Mouse (Mus musculus): ENCODE results near the gene Zfp704. TPM values are rescaled to one million over a fixed set of nuclear protein-coding genes. Genes with fewer than 3 reads are reported as not detected.

The Zfp704 gene
- total RNA-seq, 2 experiments from 2014 or later = 10.6 to 12.5 TPM

- no peak for DNase-seq (ENCODE audit: low spot score in 2 of 2)
These were observed 47.1 kb downstream of the Zfp704 start for GRCm38 (mm10) chr3:9562649-9563328.

DNA sequence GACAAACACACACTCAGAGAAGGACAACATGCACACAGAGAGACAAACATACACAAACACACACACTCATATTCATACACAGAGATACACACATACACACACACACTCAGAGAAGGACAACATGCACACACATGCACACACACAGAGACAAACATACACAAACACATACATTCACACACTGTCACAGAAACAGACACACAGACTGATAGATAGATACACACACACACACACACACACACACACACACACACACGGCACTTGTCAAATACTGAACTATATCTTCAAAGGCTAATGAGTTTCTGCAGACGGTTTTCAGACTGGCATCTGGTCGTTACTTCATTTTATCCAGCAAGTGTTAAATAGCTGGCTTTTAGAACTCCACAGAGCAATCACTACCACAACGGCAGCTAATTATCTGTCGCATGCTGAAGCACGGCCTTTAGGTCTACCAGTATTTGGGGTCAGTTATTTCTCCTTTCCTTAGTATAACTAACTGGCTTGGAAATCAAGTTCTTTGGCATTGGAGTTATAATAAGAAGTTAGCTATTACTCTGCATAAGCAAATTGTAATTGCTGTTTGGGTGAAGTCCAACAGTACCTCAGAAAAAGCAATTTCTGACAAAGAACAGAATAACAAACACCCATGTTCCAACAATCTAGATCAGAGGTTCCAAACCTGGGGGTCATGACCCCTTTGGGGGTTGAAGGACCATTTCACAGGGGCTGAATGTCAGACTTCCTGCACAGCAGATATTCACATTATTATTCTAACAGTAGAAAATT, 51.9 kb downstream of the Zfp704 start:
- no peak for DNase-seq (ENCODE audit: low spot score in 2 of 2)

GRCm38 (mm10) chr3:9556137-9556536, 53.7 kb downstream of the Zfp704 start:
- DNase-seq (ENCODE audit: low spot score in 2 of 2) = no peak

DNA sequence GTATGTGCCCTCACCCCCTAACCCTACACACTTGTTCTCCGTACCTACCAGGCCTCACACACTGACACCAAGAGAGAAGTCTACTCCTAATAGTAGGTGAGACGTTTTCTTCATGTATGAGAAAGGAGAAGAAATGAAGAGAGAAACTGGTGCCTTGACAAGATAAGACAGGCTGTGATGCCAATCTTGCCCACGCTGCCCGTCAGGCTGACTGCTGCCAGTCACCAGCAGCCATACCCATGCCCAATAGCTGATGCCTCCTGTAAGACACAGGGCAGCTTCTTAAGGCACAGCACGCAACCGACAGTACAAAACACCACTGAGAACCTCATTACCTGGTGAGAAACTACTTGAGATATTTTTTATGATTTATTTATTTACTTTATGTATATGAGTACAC, 55.0 kb downstream of the Zfp704 start:
- no peak for DNase-seq (ENCODE audit: low spot score in 2 of 2)

- no peak for DNase-seq (ENCODE audit: low spot score in 2 of 2)
These were observed 57.6 kb downstream of the Zfp704 start for GRCm38 (mm10) chr3:9552332-9552731.

DNA sequence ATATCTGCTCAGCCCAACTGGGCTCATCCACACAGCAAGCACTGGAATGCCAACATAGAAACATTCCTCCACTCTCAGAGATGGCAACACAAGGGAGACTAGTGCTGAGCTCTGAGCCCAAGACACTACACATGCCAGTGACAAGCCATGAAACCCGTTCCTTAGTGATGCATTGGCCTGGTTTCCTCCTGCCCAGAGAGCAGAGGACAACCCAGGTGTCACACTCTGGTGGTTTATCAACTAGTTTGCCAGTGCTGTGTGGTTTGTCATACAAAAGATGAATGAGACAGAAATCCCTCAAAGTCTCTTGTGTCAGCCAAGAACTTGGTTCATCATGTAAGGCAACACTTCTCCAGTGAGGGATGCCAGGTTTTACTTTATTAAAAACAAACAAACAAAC, 59.0 kb downstream of the Zfp704 start:
- DNase-seq (ENCODE audit: low spot score in 2 of 2) = no peak

- DNase-seq (ENCODE audit: low spot score in 2 of 2) = no peak
These were observed 60.1 kb downstream of the Zfp704 start for GRCm38 (mm10) chr3:9549815-9550214.

- no peak for DNase-seq (ENCODE audit: low spot score in 2 of 2)
These were observed 61.7 kb downstream of the Zfp704 start for GRCm38 (mm10) chr3:9548188-9548587.

- no peak for DNase-seq (ENCODE audit: low spot score in 2 of 2)
These were observed 62.8 kb downstream of the Zfp704 start for GRCm38 (mm10) chr3:9546882-9547620.

DNA sequence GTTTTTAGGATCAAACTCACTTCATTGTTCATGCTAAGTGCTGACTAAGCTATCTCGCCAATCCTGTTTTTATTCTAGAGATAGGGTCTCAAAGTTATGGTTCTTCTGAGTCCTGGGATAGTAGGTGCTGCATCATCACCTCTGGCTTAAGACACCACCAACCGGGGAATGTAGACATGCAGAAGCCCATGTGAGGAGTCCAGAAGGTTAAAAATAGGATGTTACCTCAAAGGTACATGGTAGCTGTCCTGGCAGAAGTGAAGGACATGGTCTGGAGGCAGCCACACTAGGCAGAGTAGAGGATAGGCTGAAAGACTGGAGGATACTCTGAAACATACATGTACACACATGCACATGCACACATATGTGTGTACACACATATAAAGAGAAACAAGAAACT, 65.5 kb downstream of the Zfp704 start:
- no peak for DNase-seq (ENCODE audit: low spot score in 2 of 2)

GRCm38 (mm10) chr3:9543916-9544315, 66.0 kb downstream of the Zfp704 start:
- no peak for DNase-seq (ENCODE audit: low spot score in 2 of 2)

GRCm38 (mm10) chr3:9543463-9543862, 66.4 kb downstream of the Zfp704 start:
- DNase-seq (ENCODE audit: low spot score in 2 of 2) = no peak

DNA sequence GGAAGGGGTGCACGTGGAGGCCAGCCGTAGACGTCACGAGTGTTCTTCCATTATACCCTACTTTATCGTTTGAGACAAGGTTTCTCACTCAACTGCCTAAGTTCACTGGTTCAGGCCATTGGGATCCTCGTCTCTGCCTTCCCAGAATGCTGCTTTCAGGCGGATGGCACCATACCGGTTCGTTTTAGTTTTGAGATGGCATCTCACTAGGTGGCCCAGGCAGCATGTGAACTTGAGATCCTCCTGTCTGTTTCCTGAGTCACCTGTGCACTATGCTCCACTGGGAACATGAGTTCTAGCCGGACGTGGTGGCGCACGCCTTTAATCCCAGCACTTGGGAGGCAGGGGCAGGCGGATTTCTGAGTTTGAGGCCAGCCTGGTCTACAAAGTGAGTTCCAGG, 68.3 kb downstream of the Zfp704 start:
- DNase-seq (ENCODE audit: low spot score in 2 of 2) = no peak

GRCm38 (mm10) chr3:9538510-9538909, 71.4 kb downstream of the Zfp704 start:
- no peak for DNase-seq (ENCODE audit: low spot score in 2 of 2)

GRCm38 (mm10) chr3:9537889-9538288, 72.0 kb downstream of the Zfp704 start:
- DNase-seq (ENCODE audit: low spot score in 2 of 2) = no peak

DNA sequence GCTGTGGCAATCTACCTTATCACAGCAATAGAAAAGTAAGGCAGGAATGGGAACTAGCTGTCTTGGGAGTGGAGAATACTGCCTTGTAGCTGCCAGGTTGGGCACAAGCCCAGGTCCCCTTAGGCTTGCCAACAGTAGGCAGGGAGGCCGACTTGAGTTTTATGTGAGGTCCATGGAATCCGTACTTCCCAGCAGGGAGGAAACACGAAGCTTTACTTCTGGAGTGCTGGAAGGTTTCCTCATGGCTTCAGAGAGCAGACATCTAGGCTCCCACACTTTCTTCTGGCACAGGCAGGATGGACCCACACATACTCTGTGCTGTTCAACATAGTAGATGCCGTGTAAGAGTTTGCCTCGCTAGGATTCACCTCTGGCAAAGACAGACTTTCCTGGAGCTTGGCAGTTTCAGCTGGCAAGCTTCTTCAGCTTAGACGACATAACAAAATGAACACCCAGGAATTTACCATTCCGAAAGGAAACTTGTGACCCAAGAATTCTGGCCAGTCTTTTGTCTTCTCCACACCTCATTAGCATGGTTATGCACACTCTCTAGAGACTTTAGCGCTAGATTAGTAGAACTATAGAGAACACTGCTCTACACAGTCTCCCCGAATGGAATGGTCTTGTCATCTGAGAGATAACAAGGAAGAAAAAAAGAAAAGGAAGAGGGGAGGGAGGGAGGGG, 79.6 kb downstream of the Zfp704 start:
- DNase-seq (ENCODE audit: low spot score in 2 of 2) = no peak

GRCm38 (mm10) chr3:9524429-9524828, 85.5 kb downstream of the Zfp704 start:
- DNase-seq (ENCODE audit: low spot score in 2 of 2) = no peak

DNA sequence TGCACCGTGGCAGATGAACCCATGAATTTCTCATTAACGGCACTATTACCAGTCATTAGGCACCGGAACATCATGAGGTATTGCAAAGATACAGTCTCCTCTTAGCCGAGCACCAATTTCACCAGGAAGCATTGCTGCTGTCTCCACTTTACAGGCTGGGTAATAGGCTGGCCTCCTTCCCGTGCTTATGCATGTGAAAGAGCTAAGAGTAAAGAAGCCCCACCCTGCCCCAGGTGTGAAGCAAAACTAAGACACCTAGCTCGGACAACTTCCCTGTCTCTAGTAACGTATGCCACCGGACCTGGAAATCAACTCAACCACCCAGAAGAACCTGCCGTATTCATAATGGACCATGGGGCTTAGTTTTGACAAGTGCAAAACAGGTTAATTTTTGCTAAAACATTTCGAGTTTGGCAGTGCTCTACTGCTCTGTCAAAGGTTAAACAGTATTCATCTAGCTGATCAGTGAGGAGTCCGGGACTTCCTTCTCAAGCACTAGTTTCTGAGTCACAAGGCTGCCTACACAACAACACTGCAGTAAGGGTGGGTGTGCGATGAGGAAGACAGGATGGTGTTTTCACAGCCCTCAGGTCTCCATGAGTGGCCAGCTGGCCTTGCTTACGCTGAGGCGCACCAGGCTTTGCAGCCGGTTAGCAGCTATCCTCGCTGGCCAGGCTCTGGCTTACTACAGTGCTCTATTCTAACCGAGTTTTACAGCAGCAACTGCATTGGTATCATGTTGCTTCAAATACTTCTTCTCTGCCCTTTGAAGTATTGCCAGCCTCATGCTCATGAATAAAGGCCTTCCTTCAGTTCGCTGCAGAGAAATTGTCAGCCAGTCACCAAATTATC, 86.6 kb downstream of the Zfp704 start:
- peak in 1 of 2 experiments; percentile 21 for DNase-seq (ENCODE audit: low spot score in 2 of 2)

DNA sequence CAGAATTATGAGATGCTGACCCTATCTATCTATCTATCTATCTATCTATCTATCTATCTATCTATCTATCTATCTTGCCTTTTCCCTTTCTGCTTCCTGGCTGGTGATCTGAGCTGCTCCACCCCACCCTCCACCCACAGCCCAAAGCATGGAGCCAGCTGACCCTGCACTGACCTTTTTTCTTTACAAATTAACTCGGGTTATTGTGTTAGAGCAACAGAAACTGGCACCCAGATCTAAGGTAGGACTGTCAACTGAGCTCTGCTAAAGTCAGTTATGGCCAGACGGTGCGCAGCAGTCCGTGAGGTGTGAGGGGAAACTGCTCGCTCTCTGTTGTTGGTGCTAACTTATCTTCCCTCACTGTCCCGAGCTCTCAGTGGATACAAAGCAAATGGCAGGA, 87.9 kb downstream of the Zfp704 start:
- no peak for DNase-seq (ENCODE audit: low spot score in 2 of 2)

- no peak for DNase-seq (ENCODE audit: low spot score in 2 of 2)
These were observed 89.2 kb downstream of the Zfp704 start for GRCm38 (mm10) chr3:9520728-9521054.

Measured in adrenal gland, adult 18-20 months (tissue).